Mouse (Mus musculus) liver, embryonic 16.5 days (tissue): Measurements from ENCODE around the gene Lamc3. TPM values are rescaled to one million over a fixed set of nuclear protein-coding genes. Genes with fewer than 3 reads are reported as not detected.
A peak's percentile ranks its signal among the peaks of the same experiment; 100 is the strongest.

Experiments used
- ATAC-seq: fragments of 200-750 bp; cut with Nextera tagmentation; 2 replicates; pipeline ENCODE4 v1.8.0; 2017; ENCODE audit warnings: low read depth, mild to moderate bottlenecking, moderate number of reproducible peaks, moderate library complexity
- H3K27ac ChIP-seq: fragments of 300-500 bp; sonication (generic); 2 replicates; pipeline ENCODE4 v1.5.1; 2014; ENCODE audit warnings: mild to moderate bottlenecking, low read length
- H3K27me3 ChIP-seq: fragments of 300-500 bp; sonication (generic); 2 replicates; pipeline ENCODE4 v1.6.1; 2014; ENCODE audit warnings: low read depth, low read length, mixed read lengths; ENCODE audit not compliant: control insufficient read depth, insufficient read depth
- H3K36me3 ChIP-seq: fragments of 300-500 bp; sonication (generic); 2 replicates; pipeline ENCODE4 v1.6.1; 2014; ENCODE audit warnings: mild to moderate bottlenecking; ENCODE audit not compliant: control insufficient read depth, insufficient read depth
- H3K4me1 ChIP-seq: fragments of 300-500 bp; sonication (generic); 2 replicates; pipeline ENCODE4 v1.6.1; 2014; ENCODE audit warnings: low read depth, low read length, mixed read lengths; ENCODE audit not compliant: control insufficient read depth
- H3K4me2 ChIP-seq: fragments of 300-500 bp; sonication (generic); 2 replicates; pipeline ENCODE4 v1.6.1; 2014; ENCODE audit warnings: low read depth, low read length, mixed read lengths
- H3K4me3 ChIP-seq: fragments of 300-500 bp; sonication (generic); 2 replicates; pipeline ENCODE4 v1.5.1; 2014; ENCODE audit warnings: low read depth, mild to moderate bottlenecking, low read length
- H3K9ac ChIP-seq: fragments of 300-500 bp; sonication (generic); 2 replicates; pipeline ENCODE4 v1.6.1; 2014; ENCODE audit warnings: low read depth, low read length
- H3K9me3 ChIP-seq: fragments of 300-500 bp; sonication (generic); replicated peaks from 2 replicates; pipeline ENCODE4 v1.6.1; 2016; ENCODE audit warnings: low read length; ENCODE audit not compliant: control insufficient read depth
- WGBS: fragments of 180-500 bp; shearing (Covaris S2); extraction: QIAGEN DNeasy Blood & Tissue Kit; methylation state at CpG from one replicate; pipeline ENCODE4 v1.1.7; 2014; ENCODE audit not compliant: insufficient replicate concordance; 5-methylcytosine and 5-hydroxymethylcytosine counted together
- polyA plus RNA-seq: library from polyadenylated mRNA; unstranded; fragments of >200 nt; fragmentation: Nextera tagmentation; extraction: Ambion mirVana; gene quantifications from 2 replicates; pipeline ENCODE4 v1.2.1, GENCODE M21; 2015

Gene Lamc3
- polyA plus RNA-seq, 1 experiment from 2014 or later, result 0.15 TPM

DNA sequence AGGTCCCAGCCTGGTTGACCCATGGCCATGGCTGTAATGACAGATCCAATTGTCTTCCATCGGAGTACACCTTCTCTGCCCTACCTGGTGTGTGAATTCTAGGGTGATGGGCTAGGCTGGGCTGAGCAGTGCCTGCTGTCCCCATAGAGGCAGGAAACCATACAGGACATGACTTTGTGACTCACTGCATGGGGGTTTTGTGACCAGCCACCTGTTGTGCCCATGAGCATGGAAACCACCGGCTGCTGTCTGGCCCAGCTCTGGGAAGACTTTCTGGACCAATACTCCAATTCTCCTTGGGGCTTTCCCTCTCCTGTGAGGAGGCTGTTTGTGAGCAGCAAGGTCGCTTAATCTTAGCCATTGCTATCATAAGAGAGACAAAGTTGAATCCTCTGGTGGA lies 65.6 kb downstream of the Lamc3 start:
- H3K4me1 ChIP-seq, result no peaks in the 10 kb centered on the region
- H3K4me2 ChIP-seq, result no peak overlapping the region
- whole genome bisulfite sequencing, result 59% methylated on average over 3 of the region's 3 CpGs
- no peak for ATAC-seq
- no peak overlapping the region for H3K4me3 ChIP-seq
- no peak overlapping the region for H3K27ac ChIP-seq
- no peaks in the 10 kb centered on the region for H3K36me3 ChIP-seq
- no peak overlapping the region for H3K9ac ChIP-seq
- no peaks in the 10 kb centered on the region for H3K9me3 ChIP-seq
- H3K27me3 ChIP-seq, result peaks cover 43% of the 10 kb centered on the region

DNA sequence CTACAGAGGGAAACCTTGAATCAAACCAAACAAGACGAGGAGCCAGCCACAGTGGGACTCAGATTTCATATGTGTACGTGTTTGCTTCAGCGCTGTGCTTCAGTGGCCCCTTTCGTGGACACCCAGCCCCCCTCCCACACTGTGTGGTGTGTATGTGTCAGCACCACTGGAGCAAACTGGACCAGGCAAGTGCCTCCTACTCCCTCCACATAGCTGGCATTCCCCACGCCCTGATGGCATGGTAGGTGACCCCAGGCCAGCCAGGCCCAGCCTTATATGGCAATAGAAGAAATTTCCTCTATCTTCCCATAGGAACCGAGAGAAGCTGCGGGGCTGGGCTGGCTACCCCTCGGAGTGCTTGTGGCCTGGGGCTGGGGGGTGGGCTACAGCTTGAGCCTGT lies 66.6 kb downstream of the Lamc3 start:
- H3K9me3 ChIP-seq, result no peaks in the 10 kb centered on the region
- peaks cover 38% of the 10 kb centered on the region for H3K27me3 ChIP-seq
- no peak for ATAC-seq
- no peak overlapping the region for H3K4me3 ChIP-seq
- no peak overlapping the region for H3K9ac ChIP-seq
- no peaks in the 10 kb centered on the region for H3K36me3 ChIP-seq
- 67% methylated on average over 8 of the region's 8 CpGs for WGBS
- H3K4me2 ChIP-seq, result no peak overlapping the region
- H3K4me1 ChIP-seq, result no peaks in the 10 kb centered on the region
- no peak overlapping the region for H3K27ac ChIP-seq

DNA sequence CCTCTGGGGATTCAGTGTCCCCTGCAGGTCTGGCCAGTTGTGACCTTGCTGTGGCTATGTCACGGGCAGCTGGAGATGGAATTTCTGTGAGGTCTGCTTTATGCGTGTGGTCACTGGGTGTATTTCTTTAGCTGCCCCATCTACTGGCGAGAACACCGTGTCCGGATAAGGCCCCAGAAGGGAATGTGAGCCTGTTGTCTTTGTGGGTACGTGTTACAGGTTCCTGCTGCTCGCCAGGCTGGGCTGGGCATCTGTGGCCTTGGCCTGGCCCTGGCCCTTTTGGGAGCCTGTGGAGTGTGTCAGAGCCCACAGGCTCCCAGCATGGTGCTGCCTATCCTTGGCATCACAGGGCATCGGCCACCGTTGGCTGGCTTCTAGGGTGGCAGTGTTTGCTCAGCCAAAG lies 67.7 kb downstream of the Lamc3 start:
- 73% methylated on average over 9 of the region's 9 CpGs for WGBS
- H3K27me3 ChIP-seq, result peaks cover 27% of the 10 kb centered on the region
- ATAC-seq, result no peak

DNA sequence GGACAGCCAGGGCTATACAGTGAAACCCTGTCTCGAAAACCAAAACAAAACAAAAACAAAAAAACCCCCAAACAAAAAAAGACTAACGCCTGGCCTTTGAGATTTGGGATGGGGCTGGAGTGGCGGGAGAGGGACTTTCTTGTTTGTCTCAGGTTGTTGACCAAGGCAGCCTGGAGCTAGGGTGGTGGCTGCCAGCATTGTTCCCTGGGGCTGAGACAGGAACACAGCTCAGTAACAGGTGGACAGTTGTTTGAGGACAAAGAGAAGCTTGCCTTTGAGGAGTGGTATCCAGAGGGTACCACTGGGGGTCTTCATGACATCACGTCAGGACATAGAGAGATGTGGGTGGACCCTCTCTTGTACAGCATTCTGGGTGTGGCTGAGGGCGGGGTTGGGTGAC lies 68.6 kb downstream of the Lamc3 start:
- H3K9me3 ChIP-seq, result no peaks in the 10 kb centered on the region
- no peak overlapping the region for H3K27ac ChIP-seq
- no peak overlapping the region for H3K4me2 ChIP-seq
- H3K27me3 ChIP-seq, result peaks cover 18% of the 10 kb centered on the region
- no peak overlapping the region for H3K9ac ChIP-seq
- WGBS, result 49% methylated on average over 5 of the region's 5 CpGs
- ATAC-seq, result no peak
- no peak overlapping the region for H3K4me3 ChIP-seq
- H3K36me3 ChIP-seq, result no peaks in the 10 kb centered on the region
- no peaks in the 10 kb centered on the region for H3K4me1 ChIP-seq

More for the DNA sequence above, 67.7 kb downstream of the Lamc3 start:
- Histone ChIP-seq H3K9ac (no peak overlapping the region), H3K9me3 (no peaks in the 10 kb centered on the region), H3K27ac (no peak overlapping the region), H3K4me3 (no peak overlapping the region), H3K36me3 (no peaks in the 10 kb centered on the region), H3K4me1 (no peaks in the 10 kb centered on the region), H3K4me2 (no peak overlapping the region)

DNA sequence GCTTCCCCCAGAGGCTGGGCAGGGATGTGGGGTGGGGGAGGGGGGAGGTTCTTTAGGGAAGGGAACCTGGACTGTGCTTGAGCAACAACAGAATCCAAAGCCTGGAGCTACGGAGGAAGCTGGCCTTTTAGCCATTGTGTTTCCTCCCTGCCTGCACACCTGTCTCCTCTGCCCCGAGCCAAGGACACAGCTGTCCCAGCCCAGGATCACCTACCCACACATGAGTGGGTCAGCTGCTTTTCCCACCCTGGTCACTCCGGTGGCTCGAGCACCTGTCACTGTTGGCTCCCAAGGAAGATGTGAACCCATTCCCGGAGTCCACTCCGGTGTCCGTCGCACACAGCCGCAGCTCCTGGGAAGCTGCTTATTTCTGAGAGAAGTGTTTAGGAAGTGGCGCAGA lies 70.1 kb downstream of the Lamc3 start:
- no peak for ATAC-seq
- Histone ChIP-seq H3K9ac (no peak overlapping the region), H3K36me3 (no peaks in the 10 kb centered on the region), H3K9me3 (no peaks in the 10 kb centered on the region), H3K4me3 (no peak overlapping the region), H3K4me1 (no peaks in the 10 kb centered on the region; the same call in 1 of the 2 replicates), H3K4me2 (no peak overlapping the region), H3K27me3 (0 out of 2 replicates have a peak, but pooled peaks cover 3% of the 10 kb centered on the region), H3K27ac (no peak overlapping the region)
- WGBS, result 75% methylated on average over 10 of the region's 10 CpGs

DNA sequence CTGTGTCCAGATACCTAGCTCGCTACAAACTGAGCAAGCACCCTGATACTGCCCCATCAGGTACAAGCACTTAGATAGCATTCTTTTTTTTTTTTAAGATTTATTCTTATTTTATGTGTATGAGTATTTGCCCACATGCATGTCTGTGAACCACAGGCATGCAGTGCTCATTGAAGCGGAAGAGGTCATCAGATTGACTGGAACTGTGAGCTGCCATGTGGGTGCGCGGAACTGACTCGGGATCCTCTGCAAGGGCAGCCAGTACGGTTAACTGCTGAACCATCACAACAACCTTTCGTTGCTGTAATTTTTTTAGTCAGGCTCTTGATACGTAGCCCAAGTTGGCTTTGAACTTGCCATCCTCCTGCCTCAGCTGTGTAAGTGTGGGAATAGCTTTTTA lies 73.9 kb downstream of the Lamc3 start:
- WGBS, result 82% methylated on average over 8 of the region's 8 CpGs
- H3K4me2 ChIP-seq, result no peak overlapping the region
- no peak for ATAC-seq
- H3K9me3 ChIP-seq, result no peaks in the 10 kb centered on the region
- no peaks in the 10 kb centered on the region; the same call in 1 of the 2 replicates for H3K4me1 ChIP-seq
- H3K4me3 ChIP-seq, result no peak overlapping the region
- no peak overlapping the region for H3K27ac ChIP-seq
- H3K27me3 ChIP-seq, result no peaks in the 10 kb centered on the region
- H3K9ac ChIP-seq, result no peak overlapping the region
- no peaks in the 10 kb centered on the region for H3K36me3 ChIP-seq

DNA sequence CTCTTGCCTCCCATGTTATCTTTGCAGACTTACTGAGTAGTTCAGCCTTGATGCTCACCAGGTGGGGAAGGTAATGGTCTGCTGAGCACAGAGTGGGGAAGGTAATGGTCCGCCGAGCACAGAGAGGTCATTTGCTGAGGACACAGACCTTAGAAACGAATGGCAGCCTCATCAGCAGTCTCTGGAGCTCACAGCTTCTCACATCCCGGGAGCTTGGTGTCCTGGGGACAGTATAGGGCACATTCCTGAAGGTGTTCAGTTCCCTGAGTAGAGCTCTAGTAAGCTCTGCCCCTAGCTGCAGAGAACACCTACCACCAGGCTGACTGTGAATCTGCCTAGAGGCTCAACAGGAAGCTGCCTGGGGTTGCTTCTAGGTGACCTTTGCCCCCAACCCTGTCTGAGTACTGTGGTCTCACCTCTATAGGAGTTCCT lies 74.7 kb downstream of the Lamc3 start:
- no peaks in the 10 kb centered on the region for H3K9me3 ChIP-seq
- no peak overlapping the region for H3K27ac ChIP-seq
- no peaks in the 10 kb centered on the region for H3K36me3 ChIP-seq
- no peak overlapping the region for H3K9ac ChIP-seq
- H3K27me3 ChIP-seq, result no peaks in the 10 kb centered on the region
- WGBS, result 47% methylated on average over 4 of the region's 4 CpGs
- no peak overlapping the region for H3K4me3 ChIP-seq
- no peaks in the 10 kb centered on the region; the same call in 1 of the 2 replicates for H3K4me1 ChIP-seq
- H3K4me2 ChIP-seq, result no peak overlapping the region
- peak; percentile 48; the same call in 1 of the 2 replicates for ATAC-seq

DNA sequence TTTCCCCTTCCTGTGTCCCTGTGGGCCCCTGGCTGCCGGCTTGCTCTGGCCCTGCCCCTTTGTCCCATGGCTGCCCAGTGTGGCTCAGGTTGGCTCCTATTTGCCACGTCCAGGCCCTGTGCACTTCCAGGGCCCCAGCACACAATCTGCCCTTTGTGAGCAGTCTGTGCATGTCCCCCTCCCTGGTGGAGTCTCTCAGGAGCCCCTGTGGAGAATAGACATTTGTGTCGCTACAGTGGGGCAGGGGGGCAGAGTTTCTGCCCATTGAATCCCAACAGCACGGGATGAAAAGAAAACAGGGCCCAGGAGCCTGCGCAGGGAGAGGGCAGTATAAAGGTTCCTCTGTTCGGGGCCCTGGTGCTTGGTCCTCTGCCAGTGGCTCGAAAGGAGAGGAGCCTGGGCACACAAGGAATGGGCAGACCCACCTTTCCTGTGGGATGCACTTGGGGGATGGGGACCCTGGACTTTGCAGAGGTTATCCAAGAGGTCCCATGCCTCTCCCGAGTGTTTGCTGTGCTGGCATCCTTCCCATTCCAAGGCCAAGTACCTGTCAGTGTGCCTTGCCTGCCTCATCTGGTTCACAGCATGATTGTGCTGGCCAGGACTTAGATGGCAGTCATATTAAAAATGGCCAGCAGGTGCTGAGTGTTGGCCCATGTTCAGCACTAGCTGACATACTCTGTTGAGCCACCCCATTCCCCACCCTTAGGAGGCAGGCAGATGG lies 75.6 kb downstream of the Lamc3 start:
- ATAC-seq, result no peak
- Histone ChIP-seq H3K36me3 (no peaks in the 10 kb centered on the region), H3K27me3 (no peaks in the 10 kb centered on the region), H3K9me3 (no peaks in the 10 kb centered on the region), H3K9ac (no peak overlapping the region), H3K4me3 (no peak overlapping the region), H3K4me2 (no peak overlapping the region), H3K27ac (no peak overlapping the region), H3K4me1 (no peaks in the 10 kb centered on the region; the same call in 1 of the 2 replicates)
- 53% methylated on average over 8 of the region's 8 CpGs for WGBS

DNA sequence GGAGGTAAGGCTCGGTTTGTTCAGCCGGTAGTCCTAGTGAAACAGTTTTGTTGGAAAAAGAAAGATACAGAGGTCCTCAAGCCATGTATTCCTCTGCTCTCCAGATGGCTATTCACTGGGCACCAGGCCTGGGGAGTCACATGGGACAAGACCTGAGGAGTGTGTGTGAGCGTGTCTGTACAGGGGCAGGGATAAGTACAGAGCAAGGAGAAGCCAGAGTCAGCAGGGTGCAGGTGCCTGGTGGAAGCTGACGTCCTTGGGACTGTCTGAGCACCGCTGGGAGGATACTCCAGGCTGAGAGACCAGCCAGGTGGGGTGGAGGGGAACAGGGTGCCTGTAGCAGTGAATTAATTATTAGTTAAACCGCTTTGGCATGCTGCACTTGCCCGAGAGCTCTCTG lies 76.4 kb downstream of the Lamc3 start:
- ATAC-seq, result no peak
- Histone ChIP-seq H3K27ac (no peak overlapping the region), H3K4me1 (no peaks in the 10 kb centered on the region; the same call in 1 of the 2 replicates), H3K4me3 (no peak overlapping the region), H3K27me3 (no peaks in the 10 kb centered on the region), H3K9me3 (no peaks in the 10 kb centered on the region), H3K9ac (no peak overlapping the region), H3K36me3 (no peaks in the 10 kb centered on the region), H3K4me2 (no peak overlapping the region)
- 78% methylated on average over 7 of the region's 7 CpGs for WGBS
